Mouse (Mus musculus) A20 (cell line): ENCODE measurements around the gene Hpcal4.

ENCODE experiments used
- DNase-seq: peaks from one replicate; pipeline ENCODE4 v3.0.0-alpha.2; 2011; ENCODE audit warnings: low read depth, low spot score

Gene Hpcal4

GRCm38 (mm10) chr4:123237386-123238266 lies 54.6 kb downstream of the Hpcal4 start:
- no peak for DNase-seq

- DNase-seq = no peak
Measured at GRCm38 (mm10) chr4:123239361-123240203, 56.6 kb downstream of the Hpcal4 start.
